Mouse (Mus musculus) layer of hippocampus, postnatal 10 days (tissue): ENCODE data around the gene Usp20. TPM values are rescaled to one million over a fixed set of nuclear protein-coding genes. Genes with fewer than 3 reads are reported as not detected.
"Not testable (repeated sequence)": the region's sequence is repeated elsewhere in the genome, so short reads cannot be mapped to it uniquely, and the experiment has no call there.

Experiments
- DNase-seq, 2 experiments: peaks; one replicate each; pipeline ENCODE4 v3.0.0; 2021; ENCODE audit warnings: low spot score in 2 of 2
- long read RNA-seq: library from polyadenylated mRNA; stranded (forward); transcript quantifications from one replicate; pipeline ENCODE4 v2.0.0, GENCODE M21; 2023
- total RNA-seq, 2 experiments: library from RNA; stranded (reverse); gene quantifications; 2 replicates each; pipeline ENCODE4 v1.2.3; 2021

Usp20 gene
- 10 to 100 TPM; 73.6 to 74.9 TPM for total RNA-seq
- long read RNA-seq, full-length matches to known transcripts: 18 of 37 reads
- long read RNA-seq, partial matches to known transcripts: 9 of 37 reads
- long read RNA-seq, other reads (novel, unspliced or antisense): 10 of 37 reads

DNA sequence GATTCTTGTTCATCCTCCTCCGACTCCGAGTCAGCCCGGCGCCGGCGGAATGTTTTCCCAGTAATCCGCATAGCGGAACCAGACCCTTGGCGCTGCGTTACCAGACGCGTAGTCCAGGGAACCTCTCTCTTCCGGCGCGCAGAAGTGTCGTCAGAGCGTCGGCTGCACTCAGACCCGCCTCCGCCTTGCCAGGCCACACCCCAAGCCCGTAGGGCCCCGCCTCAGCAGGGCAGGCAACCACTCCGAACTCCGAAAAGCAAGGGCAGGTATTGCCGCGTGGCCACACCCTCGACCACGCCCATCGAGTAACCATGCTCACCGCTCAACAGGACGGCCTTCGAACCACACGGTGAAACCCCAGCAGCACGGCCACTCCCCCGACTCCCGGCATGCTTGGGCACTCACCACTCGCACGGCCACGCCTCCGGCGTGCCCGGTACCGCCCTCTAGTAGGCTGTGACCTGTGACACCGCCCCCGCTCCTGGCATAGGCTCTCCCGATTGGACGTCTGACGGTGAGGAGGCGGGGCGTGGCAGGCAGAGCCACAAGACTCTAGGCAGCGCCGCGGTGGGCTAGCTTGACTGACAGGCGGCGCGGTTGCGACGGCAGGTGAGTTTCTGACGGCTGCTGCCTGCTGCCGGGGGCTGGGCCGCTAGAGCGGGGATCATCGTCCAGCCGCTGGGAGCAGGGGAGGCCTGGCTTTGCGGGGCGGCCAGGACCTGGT lies at the start of gene Usp20, which contains the start of gene BC005624:
Usp20 (plus strand) TSS at position 490 of the 724 bp plus-strand sequence.
BC005624 (minus strand) TSS at position 412 of the 724 bp plus-strand sequence.
- peak; percentile 98 to 99 for DNase-seq

- DNase-seq: no peak
Observed at GRCm38 (mm10) chr2:30933032-30933431, 49.0 kb upstream of the Usp20 start.

DNA sequence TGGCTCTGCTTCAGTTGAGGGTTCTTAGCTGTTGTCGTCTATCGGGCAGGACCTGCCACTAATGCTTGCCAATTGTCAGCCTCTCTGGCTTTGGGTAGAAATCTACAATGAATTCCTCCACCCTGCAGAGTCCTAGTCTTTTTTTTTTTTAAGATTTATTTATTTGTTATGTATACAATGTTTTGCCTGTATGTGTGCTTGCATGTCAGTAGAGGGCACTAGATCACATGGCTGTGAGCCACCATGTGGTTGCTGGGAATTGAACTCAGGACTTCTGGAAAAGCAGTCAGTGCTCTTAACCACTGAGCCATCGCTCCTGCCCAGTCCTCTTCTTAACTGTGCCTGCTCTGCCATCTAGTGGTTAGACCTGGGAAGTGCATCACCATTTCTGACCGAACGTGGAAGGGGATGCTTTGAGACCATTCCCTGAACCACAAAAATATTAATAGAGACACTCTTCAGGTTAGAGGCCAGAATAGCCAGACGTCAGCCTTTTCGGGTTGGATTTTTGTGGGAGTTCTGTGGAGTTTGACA lies 48.1 kb upstream of the Usp20 start:
- DNase-seq: peak; percentile 83 to 87

GRCm38 (mm10) chr2:30936808-30937207 lies 45.3 kb upstream of the Usp20 start:
- DNase-seq: no peak

- no peak for DNase-seq
Observed at GRCm38 (mm10) chr2:30937731-30938130, 44.3 kb upstream of the Usp20 start.

DNA sequence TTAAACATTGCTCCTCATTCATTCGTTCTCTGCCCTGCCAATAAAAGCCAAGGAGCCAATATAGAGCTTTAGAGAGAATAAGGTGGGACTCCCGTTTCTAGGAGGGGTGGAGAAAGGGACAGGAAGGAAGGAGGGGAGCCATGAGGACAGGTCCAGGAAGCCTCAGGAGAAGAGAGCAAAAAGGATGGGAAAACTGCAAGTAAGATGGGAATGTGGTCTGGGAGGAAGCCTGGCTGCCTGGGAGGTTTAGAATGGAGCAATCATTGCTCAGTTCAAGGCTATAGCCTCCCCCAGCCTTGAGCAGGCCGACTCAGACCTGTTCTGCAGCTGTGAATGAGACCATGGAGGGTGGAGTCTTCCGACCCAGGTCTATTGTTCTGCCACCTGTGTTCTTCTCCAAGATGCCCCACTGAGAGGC lies 43.5 kb upstream of the Usp20 start:
- DNase-seq: no peak

GRCm38 (mm10) chr2:30941586-30941985 lies 40.5 kb upstream of the Usp20 start:
- DNase-seq: no peak

GRCm38 (mm10) chr2:30942116-30942515 lies 40.0 kb upstream of the Usp20 start:
- DNase-seq: not testable (repeated sequence)

GRCm38 (mm10) chr2:30942603-30943011 lies 39.5 kb upstream of the Usp20 start:
- peak; percentile 47 to 68 for DNase-seq

DNA sequence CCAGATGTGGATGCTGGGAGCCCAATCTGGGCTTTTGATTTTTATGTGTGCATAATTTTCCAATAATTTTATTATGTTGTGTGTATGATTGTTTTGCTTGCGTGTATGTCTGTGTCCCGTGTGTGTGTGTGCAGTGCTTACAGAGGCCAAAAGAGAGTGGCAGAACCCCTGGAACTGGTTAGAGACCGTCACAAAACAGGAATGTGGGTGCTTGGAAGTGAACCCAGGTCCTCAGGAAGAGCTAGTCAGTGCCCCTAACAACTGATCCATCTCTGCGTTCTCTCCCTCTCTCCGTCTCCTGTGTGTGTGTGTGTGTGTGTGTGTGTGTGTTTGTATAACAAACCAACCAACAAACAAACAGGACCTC lies 29.6 kb upstream of the Usp20 start:
- DNase-seq: no peak

DNA sequence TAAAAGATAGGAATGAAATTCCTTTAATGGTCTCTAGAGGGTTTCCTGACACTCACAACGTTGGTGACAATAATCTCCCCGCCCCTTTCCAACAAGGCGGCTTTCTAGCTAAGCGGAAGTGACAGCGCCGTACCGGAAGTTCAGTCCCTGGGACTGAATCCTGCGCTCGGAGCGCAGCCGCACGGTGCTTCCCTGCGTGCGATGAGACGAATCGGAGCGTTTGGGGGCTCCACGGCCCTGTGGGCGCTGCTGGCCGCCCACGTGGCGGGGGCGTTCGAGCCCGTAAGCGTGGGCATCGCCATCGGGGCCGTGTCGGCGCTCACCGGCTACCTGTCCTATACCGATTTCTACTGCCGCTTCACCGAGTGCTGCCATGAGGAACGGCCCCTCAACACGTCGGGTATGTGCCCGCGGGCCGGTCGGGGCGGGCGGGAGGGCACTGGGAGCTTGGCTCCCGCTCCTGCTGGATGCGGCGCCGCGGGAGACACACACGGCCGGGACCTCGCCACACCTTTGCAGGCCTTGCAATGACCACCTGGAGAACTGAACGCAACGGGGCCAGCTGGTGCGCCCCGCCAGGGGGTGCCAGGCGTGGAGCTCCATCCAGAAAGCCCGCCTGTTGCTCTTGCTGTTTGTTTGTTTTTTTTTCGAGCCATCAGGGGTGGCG lies 29.1 kb upstream of the Usp20 start, which contains the start of gene Tor1b:
Tor1b (plus strand) TSS at position 136 of the 667 bp plus-strand sequence.
- peak; percentile 85 to 86 for DNase-seq

- DNase-seq: no peak
Observed at GRCm38 (mm10) chr2:30954797-30955196, 27.3 kb upstream of the Usp20 start.

DNA sequence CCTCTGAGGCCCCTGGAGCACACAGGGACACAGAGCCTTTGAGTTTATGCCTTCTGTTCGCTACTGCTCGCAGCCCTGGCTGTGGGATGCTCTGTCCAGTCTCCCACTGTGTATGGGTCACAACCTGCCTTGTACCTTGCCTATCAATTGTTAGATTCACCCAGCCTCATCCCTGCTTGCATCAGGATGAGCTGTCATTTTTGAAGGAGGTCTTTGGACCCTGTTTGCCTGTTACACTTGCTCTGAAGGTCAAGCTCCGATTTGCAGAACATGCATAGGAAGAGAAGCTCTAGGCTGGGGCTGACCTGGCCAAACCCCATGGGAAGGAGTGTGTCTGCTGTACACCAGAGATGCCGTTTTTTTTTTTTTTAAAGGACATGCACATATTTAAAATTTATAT lies 24.6 kb upstream of the Usp20 start:
- no peak for DNase-seq

GRCm38 (mm10) chr2:30958726-30959125 lies 23.4 kb upstream of the Usp20 start:
- no peak for DNase-seq

DNA sequence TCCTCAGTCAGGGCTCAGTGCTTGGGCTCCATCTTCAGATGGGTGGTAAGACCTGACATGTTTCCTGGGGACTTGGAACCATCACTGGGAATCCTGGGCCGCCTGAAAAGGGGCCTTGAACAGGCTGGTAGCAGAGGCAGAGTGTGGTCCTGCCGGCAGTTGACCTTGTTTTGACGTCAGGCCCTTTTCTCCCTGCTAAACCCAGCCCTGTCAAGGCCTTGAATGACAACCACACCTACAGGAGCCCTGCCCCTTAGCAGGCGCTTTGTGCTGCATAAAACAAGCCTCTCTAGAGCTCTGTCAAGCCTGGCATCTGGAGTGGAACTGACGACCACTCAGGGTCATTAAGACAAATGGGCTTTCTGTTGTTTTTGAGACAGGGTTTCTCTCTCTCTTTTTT lies 22.2 kb upstream of the Usp20 start:
- no peak for DNase-seq

DNA sequence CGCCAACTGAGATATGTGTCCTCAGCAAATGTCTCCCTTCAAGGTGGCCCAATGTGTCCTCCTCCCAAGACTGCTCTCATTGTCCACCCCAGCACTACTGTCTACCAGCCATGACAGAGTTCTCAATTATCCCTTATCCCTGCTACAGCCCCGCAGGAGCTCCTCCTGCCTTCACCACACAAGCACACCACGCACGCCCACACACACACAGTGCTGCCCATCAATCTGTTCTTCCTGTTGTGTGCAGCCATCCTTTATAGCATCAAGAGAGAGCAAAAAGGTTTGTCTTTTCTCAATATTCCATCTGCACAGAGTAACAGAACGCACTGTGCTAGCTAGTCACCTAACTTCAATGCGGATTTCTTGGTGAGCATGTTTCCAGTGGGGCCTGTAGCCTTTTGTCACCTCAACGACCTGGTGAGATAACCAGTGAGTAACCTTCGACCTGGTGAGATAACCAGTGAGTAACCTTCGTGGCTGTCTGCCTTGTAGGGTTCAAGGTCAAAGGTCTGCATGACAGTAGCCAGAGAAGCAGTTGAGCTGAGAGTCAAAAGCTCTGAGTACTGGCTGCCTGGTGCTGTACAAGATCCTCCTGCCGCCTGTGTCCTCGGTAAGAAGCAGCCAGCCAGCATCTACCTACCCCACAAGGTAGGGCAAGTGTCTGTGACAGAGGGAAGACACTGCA lies 19.4 kb upstream of the Usp20 start:
- no peak for DNase-seq

DNA sequence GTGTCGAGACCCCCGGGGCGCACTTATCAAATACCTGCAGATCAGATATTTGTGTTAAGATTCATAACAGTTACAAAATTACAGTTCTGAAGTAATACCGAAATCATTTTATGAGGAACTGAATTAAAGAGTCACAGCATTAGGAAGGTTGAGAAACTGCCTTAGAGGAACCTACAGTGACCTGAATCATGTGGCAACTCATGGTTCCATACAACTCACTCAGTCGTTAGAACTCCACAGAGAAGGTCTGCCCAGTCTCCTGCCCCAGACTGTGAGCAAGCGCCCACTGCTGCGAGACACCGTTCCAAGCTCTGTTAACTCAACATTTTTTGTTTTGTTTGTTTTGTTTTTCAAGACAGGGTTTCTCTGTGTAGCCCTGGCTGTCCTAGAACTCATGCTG lies 16.5 kb upstream of the Usp20 start:
- no peak for DNase-seq

- no peak for DNase-seq
Observed at GRCm38 (mm10) chr2:30966826-30967225, 15.3 kb upstream of the Usp20 start.

GRCm38 (mm10) chr2:30967352-30968327 lies 14.4 kb upstream of the Usp20 start, which contains the start of gene Tor1a:
Gene Tor1a, minus strand, starts transcription at chr2:30967933.
- peak; percentile 88 to 94 for DNase-seq

DNA sequence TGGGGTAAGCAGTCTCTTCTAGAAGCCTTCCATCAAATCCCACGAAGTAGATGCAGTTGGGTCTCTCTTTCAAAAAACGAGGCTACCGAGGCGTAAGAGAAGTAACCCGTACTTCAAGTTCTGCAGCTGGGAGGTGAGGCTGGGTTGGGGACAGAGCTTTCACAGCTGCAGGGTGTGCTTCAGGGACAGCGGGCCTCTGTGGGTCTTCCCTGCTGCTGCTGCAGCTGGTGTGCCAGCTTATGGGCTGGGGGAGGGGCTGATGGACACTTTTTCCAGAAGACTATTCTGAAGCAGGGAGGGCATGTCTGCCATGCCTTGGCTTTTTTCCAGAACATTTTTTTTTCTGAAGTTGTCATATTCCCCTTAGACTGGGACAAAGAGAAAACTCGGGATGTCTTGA lies 945 bp downstream of the Usp20 start:
- DNase-seq: no peak
